Mouse (Mus musculus) ES-E14 (cell line): ENCODE measurements at regions not wholly inside any gene's neighbourhood (a gene's known extent, or its start where the extent isn't known, plus 50 kb on each side); places are given as distances from the start of the nearest gene placed in this dataset.

Source experiments
- DNase-seq: peaks from one replicate; pipeline ENCODE4 v3.0.0-alpha.2; 2013; ENCODE audit warnings: low read depth, low spot score
- H3K27ac ChIP-seq: 2 replicates; pipeline ENCODE4 v1.5.1; 2012; ENCODE audit warnings: low read depth, mild to moderate bottlenecking, low read length, moderate library complexity, mixed read lengths; ENCODE audit not compliant: poor library complexity, insufficient read depth, severe bottlenecking
- H3K36me3 ChIP-seq: 2 replicates; pipeline ENCODE4 v1.6.1; 2012; ENCODE audit warnings: mild to moderate bottlenecking, low read length, moderate library complexity, mixed read lengths; ENCODE audit not compliant: control insufficient read depth, poor library complexity, insufficient read depth, severe bottlenecking
- H3K4me1 ChIP-seq, 2 experiments: fragments of 150-350 bp in 1 of 2; sonication (generic) in 1 of 2; 2 replicates each; pipeline ENCODE4 v1.6.1; 2012; ENCODE audit warnings: low read length in 2 of 2, mild to moderate bottlenecking in 1 of 2, mixed read lengths in 1 of 2; ENCODE audit not compliant: control insufficient read depth in 2 of 2, insufficient read depth in 2 of 2, poor library complexity in 1 of 2
- H3K4me3 ChIP-seq, 2 experiments: fragments of 150-350 bp in 1 of 2; sonication (generic) in 1 of 2; 2 replicates each; pipeline ENCODE4 v1.5.1; 2012; ENCODE audit warnings: low read length in 2 of 2, low read depth in 1 of 2, mild to moderate bottlenecking in 1 of 2, mixed read lengths in 1 of 2; ENCODE audit not compliant: insufficient read depth in 1 of 2, poor library complexity in 1 of 2, severe bottlenecking in 1 of 2
- H3K9ac ChIP-seq: 2 replicates; pipeline ENCODE4 v1.6.1; 2012; ENCODE audit warnings: low read depth, mild to moderate bottlenecking, low read length, mixed read lengths; ENCODE audit not compliant: poor library complexity, insufficient read depth, severe bottlenecking
- H3K9me3 ChIP-seq: fragments of 150-350 bp; sonication (generic); 2 replicates; pipeline ENCODE4 v1.6.1; 2012; ENCODE audit warnings: low read depth, mild to moderate bottlenecking, low read length; ENCODE audit not compliant: control insufficient read depth, insufficient read depth
- CHD2 ChIP-seq: IDR thresholded peaks from 2 replicates; pipeline ENCODE4 v1.6.1; 2014; ENCODE audit warnings: mild to moderate bottlenecking, low read depth, low read length, inconsistent platforms
- HCFC1 ChIP-seq: IDR thresholded peaks from 2 replicates; pipeline ENCODE4 v1.6.1; 2012; ENCODE audit warnings: low read length, inconsistent platforms, borderline replicate concordance; ENCODE audit not compliant: insufficient read depth
- MAFK ChIP-seq: IDR thresholded peaks from 2 replicates; pipeline ENCODE4 v1.6.1; 2014; ENCODE audit warnings: mild to moderate bottlenecking, low read depth, low read length, inconsistent platforms; ENCODE audit not compliant: insufficient read depth
- ZC3H11A ChIP-seq: IDR thresholded peaks from 2 replicates; pipeline ENCODE4 v1.6.1; 2012; ENCODE audit warnings: low read depth, mild to moderate bottlenecking, inconsistent platforms, low read length, borderline replicate concordance
- ZNF384 ChIP-seq: IDR thresholded peaks from 2 replicates; pipeline ENCODE4 v1.6.1; 2012; ENCODE audit warnings: low read depth, low read length, inconsistent platforms
- in situ Hi-C, 2 experiments: fragments of 600-800 bp; cut with MboI; formaldehyde crosslinking; loops; one replicate each; pipeline ENCODE4 v1.15.1; 2025; ENCODE audit warnings: low sequenced_read_pairs in 2 of 2, inconsistent platforms in 1 of 2; ENCODE audit not compliant: unreplicated experiment in 2 of 2

DNA sequence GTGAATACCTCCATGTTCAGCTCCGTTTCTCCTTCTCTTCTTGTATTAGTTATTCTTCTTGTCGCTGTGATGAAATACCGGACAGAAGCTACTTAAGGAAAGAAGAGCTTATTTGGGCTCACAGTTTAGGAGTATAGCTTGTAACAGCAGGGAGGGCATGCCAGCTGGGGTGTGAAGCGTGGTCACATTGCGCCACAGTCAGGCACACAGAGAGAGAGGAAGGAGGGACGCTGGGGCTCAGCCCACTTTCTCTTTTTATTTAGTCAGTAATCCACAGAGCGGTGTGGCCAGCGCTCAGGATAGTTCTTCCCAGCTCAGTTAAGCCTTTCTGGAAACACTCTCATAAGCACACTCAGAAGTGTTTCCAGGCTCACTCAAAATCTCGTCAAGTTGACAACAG, 95.8 kb upstream of the Twist2 start:
- H3K9ac ChIP-seq: no peak overlapping the region
- H3K4me3 ChIP-seq: no peak overlapping the region
- no peak overlapping the region for H3K27ac ChIP-seq
- no peaks in the 10 kb centered on the region for H3K4me1 ChIP-seq
- in situ Hi-C loops: no loop called here
- H3K36me3 ChIP-seq: no peaks in the 10 kb centered on the region
- TF ChIP-seq CHD2 (no peak), HCFC1 (no peak), MAFK (no peak), ZNF384 (no peak), ZC3H11A (no peak)
- H3K9me3 ChIP-seq: no peaks in the 10 kb centered on the region
- no peak for DNase-seq

DNA sequence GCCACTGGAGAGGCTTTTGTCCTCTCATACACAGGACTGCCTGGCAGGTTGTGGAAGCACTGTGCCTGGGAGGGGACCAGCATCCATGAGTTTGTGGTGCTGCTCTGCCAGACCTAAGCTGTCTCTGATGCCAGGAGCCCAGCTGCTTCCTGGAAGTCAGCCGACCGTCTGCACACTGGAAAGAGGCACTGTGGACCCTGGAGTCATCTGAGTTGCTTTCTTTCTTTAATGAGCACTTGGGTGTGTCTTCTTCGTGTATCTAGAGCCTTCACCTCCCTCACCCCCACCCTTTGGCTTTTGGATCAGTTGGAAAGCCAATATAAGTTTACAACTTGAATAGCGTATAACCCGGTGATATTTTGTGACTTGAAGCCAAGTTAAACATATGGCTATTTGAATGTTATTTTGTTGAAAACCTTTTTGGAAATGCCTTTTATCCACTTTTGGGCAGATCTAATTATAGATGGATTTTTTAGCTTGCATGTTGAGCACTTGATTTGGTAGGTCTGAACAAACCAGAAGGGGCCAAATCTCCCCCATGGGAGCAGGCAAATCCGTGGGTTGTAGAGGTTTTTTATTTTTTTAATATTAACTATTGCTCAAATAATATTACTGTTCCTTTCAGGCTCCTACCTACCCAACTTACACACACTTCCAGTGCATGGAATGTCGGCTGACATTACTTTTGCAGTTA, 92.6 kb upstream of the Twist2 start:
- no peak for DNase-seq
- no peaks in the 10 kb centered on the region for H3K4me1 ChIP-seq

DNA sequence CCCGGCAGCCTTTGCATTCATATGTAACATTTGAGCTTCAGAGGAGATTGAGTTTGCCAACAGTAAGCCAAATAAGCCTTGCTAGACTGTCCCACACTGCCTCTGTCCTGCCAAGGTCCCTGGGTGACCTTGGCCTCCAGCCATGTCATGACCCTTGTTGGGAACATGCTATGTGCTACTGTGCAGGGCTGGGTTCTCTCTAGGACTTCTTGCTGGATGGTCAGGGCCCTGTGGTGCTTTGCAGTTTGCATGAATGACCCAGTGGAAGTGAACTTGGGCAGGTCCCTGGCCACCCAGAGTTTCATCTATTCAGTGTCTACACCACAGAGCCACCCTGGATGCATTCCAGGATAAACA, 92.0 kb upstream of the Twist2 start:
- Histone ChIP-seq H3K36me3 (no peaks in the 10 kb centered on the region), H3K4me1 (no peaks in the 10 kb centered on the region), H3K4me3 (no peak overlapping the region), H3K27ac (no peak overlapping the region), H3K9me3 (no peaks in the 10 kb centered on the region), H3K9ac (no peak overlapping the region)
- in situ Hi-C loops: no loop called here
- TF ChIP-seq ZNF384 (no peak), HCFC1 (no peak), CHD2 (no peak)
- no peak for DNase-seq

More for the DNA sequence above, 92.6 kb upstream of the Twist2 start:
- H3K9me3 ChIP-seq: no peaks in the 10 kb centered on the region
- H3K9ac ChIP-seq: no peak overlapping the region
- in situ Hi-C loops: no loop called here
- TF ChIP-seq ZC3H11A: no peak
- no peak for TF ChIP-seq ZNF384
- no peak for TF ChIP-seq MAFK
- TF ChIP-seq CHD2: no peak
- TF ChIP-seq HCFC1: no peak
- no peak overlapping the region for H3K4me3 ChIP-seq
- H3K36me3 ChIP-seq: no peaks in the 10 kb centered on the region
- H3K27ac ChIP-seq: no peak overlapping the region

DNA sequence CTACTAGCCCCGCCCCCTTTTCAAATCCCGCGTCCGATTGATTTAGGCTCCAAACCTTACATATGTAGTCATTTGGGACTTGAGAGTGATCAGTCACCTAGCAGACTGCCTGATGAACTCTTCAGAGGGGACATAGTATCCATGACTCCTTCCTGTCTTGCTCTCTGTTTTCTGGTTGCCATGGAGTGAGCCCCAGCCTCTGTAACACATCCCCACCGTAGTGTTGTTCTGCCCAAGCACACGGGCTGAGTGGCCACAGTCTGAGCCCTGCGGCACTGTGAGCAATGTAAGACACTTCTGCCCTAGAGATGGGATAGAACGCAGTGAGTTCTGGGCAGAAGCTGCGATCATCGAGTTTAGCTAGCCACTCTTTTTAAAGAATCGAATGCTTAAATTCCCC, 88.1 kb upstream of the Twist2 start:
- Histone ChIP-seq H3K27ac (no peak overlapping the region), H3K36me3 (no peaks in the 10 kb centered on the region), H3K9ac (no peak overlapping the region), H3K4me1 (no peaks in the 10 kb centered on the region), H3K9me3 (no peaks in the 10 kb centered on the region), H3K4me3 (no peak overlapping the region)
- TF ChIP-seq ZC3H11A (no peak), CHD2 (no peak)
- no peak for DNase-seq
- in situ Hi-C loops: no loop called here

DNA sequence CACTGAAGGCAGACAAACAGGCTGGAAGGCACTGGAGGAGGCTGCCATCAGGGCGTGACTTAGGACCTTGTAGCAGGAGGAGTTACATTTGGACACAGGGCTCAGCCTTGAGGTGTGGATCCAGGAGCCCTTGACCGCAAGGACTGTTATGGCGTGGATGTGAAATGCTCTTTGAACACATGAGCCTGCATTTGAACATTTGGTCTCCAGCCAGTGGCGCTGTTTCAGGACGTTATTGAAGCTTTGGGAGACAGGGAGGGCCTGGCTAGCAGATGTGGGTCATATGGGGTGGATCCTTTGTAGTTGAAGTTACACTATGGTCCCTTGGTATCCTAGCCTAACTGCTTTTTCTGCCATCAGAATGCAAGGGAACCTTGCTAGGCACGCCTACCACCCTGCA, 87.0 kb upstream of the Twist2 start:
- no peak overlapping the region for H3K27ac ChIP-seq
- H3K4me3 ChIP-seq: no peak overlapping the region
- H3K9ac ChIP-seq: no peak overlapping the region
- in situ Hi-C loops: no loop called here
- no peak for TF ChIP-seq HCFC1
- no peak for TF ChIP-seq ZNF384
- no peak for TF ChIP-seq CHD2
- TF ChIP-seq MAFK: no peak
- TF ChIP-seq ZC3H11A: no peak
- H3K9me3 ChIP-seq: no peaks in the 10 kb centered on the region
- H3K4me1 ChIP-seq: no peaks in the 10 kb centered on the region
- DNase-seq: no peak
- no peaks in the 10 kb centered on the region for H3K36me3 ChIP-seq
